Mouse (Mus musculus): ENCODE measurements around the gene Csf1. TPM values are rescaled to one million over a fixed set of nuclear protein-coding genes. Genes with fewer than 3 reads are reported as not detected.

Gene Csf1
- polyA plus RNA-seq, 1 experiment from 2014 or later: 7.2 TPM

DNA sequence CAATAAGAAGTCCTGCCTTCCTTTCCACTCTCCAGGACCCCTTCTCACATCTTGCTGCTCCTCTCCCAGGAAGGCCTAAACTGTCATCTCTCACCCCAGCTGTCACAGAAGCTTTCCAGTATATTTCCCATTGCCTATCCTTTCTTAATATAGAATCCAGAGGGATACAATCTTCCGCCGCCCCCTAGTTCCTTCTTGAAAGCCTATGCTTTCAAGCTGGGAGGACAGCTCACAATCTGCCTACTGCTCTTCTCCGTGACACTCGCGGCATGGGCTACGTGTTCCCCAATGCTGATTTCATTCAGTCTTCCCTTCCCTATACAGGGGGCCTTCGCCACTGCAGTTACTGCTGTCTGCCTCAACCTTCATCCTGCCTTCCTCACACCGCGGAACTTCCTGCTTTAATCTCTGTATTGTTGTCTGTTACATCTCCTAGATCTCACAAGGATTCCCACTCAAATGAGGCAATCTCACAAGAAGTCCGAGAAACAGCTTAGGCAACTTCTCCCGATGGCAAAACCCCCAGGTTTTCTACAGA lies 30.6 kb upstream of the Csf1 start:
- Histone ChIP-seq H3K27ac (no peak overlapping the region), H3K36me3 (no peaks in the 10 kb centered on the region), H3K27me3 (ENCODE audit: insufficient read depth, poor library complexity, severe bottlenecking) (no peaks in the 10 kb centered on the region), H3K9me3 (no peaks in the 10 kb centered on the region), H3K4me1 (replicated peaks) (peaks cover 57% of the 10 kb centered on the region), H3K4me3 (no peak overlapping the region)
- 85% methylated on average over 11 of the region's 11 CpGs for WGBS
- DNase-seq (ENCODE audit: low spot score): no peak

- H3K4me3 ChIP-seq: no peak overlapping the region
- DNase-seq (ENCODE audit: low spot score): no peak
- no peaks in the 10 kb centered on the region for H3K27me3 ChIP-seq (ENCODE audit: insufficient read depth, poor library complexity, severe bottlenecking)
- no peak overlapping the region for H3K27ac ChIP-seq
- peaks cover 57% of the 10 kb centered on the region for H3K4me1 ChIP-seq (replicated peaks)
- H3K36me3 ChIP-seq: no peaks in the 10 kb centered on the region
- 91% methylated on average over 3 of the region's 3 CpGs for WGBS
- H3K9me3 ChIP-seq: no peaks in the 10 kb centered on the region
Measured at GRCm38 (mm10) chr3:107790227-107790626, 30.0 kb upstream of the Csf1 start.

DNA sequence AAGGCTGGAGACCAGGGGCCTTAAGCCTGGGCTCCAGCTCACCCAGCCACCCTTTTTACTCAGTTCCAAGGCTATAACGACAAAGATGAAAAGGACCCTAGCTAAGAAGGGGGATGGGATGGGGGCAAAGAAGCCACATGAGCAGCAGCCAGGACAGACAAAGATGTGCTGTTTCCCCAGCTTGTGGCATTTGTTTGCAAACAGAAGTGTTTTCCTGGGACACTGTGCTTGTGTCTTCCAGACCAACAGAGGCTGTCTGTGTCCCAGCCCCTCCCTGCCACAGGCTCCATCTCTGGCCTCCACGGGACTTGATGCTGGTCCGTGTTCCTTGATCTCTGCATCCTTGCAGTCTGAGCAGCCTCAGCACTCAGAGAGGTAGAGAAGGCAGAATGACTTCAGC lies 28.6 kb upstream of the Csf1 start:
- Histone ChIP-seq H3K4me1 (replicated peaks) (peaks cover 53% of the 10 kb centered on the region), H3K27me3 (ENCODE audit: insufficient read depth, poor library complexity, severe bottlenecking) (no peaks in the 10 kb centered on the region), H3K27ac (peak overlapping the region; percentile 53), H3K4me3 (no peak overlapping the region), H3K9me3 (no peaks in the 10 kb centered on the region), H3K36me3 (no peaks in the 10 kb centered on the region)
- WGBS: 64% methylated on average over 3 of the region's 3 CpGs
- no peak for DNase-seq (ENCODE audit: low spot score)

DNA sequence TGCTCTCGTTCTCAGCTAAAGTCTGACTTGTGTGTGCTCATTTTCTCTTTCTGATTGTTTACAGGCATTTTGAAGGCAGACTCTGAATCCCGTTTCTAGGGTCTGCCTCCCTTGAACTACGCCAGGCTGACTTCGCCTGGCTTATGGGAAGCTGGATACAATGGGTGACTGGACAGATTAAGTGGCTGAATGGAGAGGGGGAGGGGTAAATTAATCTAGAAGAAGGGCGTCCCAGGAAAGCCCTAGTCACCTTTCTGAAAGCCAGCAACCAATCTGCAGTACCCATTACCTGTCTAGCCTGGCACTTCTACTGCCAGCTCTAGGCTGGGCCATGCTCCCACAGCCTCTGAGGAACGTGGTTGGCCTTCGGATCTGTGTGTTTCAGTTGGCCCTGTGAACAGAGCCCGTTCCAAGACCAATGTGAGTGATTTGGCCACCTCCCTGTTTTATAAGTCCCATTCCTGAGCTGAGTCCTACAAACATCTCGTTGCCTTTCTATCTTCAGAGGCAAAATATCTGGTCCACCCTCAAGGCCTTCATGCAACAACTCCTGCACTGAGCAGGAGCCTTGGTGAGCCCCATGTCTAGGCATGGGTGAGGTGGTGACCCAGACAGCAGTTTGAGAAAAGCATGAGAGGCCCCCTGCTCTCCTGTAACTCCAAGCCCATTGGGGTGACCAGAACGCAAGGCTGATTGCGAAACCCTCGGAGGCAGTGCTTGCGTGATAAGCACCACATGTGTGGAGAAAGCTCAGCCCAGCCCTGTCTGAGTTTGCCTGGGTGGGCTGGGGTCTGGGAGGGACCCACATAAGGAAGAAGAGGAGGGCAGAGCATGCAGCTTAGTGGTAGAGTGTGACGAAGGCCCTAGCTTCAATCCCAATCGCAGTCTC lies 27.6 kb upstream of the Csf1 start:
- Histone ChIP-seq H3K36me3 (no peaks in the 10 kb centered on the region), H3K9me3 (no peaks in the 10 kb centered on the region), H3K27ac (peak overlapping the region; percentile 66), H3K4me1 (replicated peaks) (peaks cover 46% of the 10 kb centered on the region), H3K4me3 (no peak overlapping the region), H3K27me3 (ENCODE audit: insufficient read depth, poor library complexity, severe bottlenecking) (no peaks in the 10 kb centered on the region)
- DNase-seq (ENCODE audit: low spot score): no peak
- 74% methylated on average over 15 of the region's 15 CpGs for WGBS

DNA sequence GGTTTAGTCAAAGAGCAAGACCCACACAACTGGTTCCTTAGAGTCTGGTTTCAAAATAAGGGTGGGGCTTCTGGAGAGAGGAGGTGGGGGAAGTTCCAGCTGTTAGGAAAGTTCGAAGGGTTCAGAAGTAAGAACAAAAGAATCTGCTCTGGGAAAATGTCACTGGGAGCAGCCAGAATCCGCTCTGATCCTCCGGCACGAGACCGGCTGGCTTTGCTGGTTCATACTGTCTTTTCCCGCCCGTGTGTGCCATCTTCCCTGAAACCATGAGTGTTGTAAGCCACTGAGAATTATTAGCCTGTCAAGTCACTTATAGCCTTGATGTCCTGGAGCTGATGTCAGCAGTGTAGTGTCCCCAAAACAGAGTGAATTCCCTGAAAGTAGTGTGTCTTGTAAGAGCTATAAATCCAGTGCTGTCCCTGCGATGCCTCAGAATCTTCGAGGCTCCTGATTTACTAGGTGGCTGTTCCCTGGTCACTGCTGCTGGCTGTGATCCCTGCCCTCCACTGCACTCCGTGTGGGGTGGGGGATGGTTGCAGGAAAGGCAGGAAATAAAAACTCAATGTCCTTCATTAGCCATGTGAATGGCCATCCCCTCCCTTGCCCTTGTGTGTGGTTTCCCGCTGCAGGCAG lies 26.8 kb upstream of the Csf1 start:
- peak; percentile 10 for DNase-seq (ENCODE audit: low spot score)
- no peaks in the 10 kb centered on the region for H3K9me3 ChIP-seq
- WGBS: 56% methylated on average over 11 of the region's 11 CpGs
- peaks cover 43% of the 10 kb centered on the region for H3K4me1 ChIP-seq (replicated peaks)
- H3K27ac ChIP-seq: peak overlapping the region; percentile 66
- no peak overlapping the region for H3K4me3 ChIP-seq
- no peaks in the 10 kb centered on the region for H3K27me3 ChIP-seq (ENCODE audit: insufficient read depth, poor library complexity, severe bottlenecking)
- H3K36me3 ChIP-seq: no peaks in the 10 kb centered on the region

DNA sequence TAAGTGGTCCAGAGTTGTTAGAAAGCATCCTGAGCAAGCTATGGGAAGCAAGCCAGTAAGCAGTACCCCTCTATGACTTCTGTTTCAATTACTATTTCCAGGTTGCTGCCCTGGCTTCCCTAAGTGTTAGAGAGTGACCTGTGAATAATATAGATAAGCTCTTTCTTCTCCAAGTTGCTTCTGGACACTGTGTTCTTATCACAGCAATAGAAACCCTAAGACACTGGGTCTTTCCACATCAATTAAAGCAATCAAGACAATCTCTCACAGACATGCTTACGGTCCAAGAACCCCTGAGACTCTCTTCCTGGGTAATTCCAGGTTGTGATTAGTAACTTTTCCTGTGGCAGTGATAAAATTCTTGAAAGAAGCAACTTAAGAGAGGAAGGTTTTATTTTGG lies 26.1 kb upstream of the Csf1 start:
- DNase-seq (ENCODE audit: low spot score): no peak
- WGBS: 97% methylated on average over 1 of the region's 1 CpGs
- no peaks in the 10 kb centered on the region for H3K27me3 ChIP-seq (ENCODE audit: insufficient read depth, poor library complexity, severe bottlenecking)
- no peaks in the 10 kb centered on the region for H3K36me3 ChIP-seq
- H3K4me3 ChIP-seq: no peak overlapping the region
- no peaks in the 10 kb centered on the region for H3K9me3 ChIP-seq
- H3K4me1 ChIP-seq (replicated peaks): peaks cover 36% of the 10 kb centered on the region
- H3K27ac ChIP-seq: no peak overlapping the region

- Histone ChIP-seq H3K4me3 (no peak overlapping the region), H3K36me3 (no peaks in the 10 kb centered on the region), H3K27ac (no peak overlapping the region), H3K27me3 (ENCODE audit: insufficient read depth, poor library complexity, severe bottlenecking) (no peaks in the 10 kb centered on the region), H3K4me1 (replicated peaks) (peaks cover 36% of the 10 kb centered on the region), H3K9me3 (no peaks in the 10 kb centered on the region)
- WGBS: 88% methylated on average over 4 of the region's 4 CpGs
- no peak for DNase-seq (ENCODE audit: low spot score)
Measured at GRCm38 (mm10) chr3:107785546-107785945, 25.3 kb upstream of the Csf1 start.

DNA sequence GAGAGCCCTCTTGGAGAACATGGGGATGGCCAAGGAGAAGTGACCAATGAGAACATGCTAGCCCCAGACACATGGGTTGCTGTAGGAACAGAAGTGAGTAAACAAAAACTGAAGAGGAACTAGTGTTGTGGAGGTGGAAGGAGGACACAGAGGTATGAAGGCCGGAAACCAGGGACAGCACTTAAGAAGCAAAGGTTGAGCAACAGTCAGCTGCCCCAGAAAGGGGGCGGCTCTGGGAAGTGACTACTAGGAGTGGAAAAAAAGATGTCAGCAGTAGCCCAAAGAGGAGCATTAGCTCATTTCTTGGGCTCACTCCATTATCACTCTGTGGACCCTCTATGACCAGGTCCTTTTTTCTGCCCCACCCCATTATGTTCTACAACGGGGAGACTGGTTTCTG lies 23.0 kb upstream of the Csf1 start:
- Histone ChIP-seq H3K9me3 (no peaks in the 10 kb centered on the region), H3K27me3 (ENCODE audit: insufficient read depth, poor library complexity, severe bottlenecking) (no peaks in the 10 kb centered on the region), H3K27ac (no peak overlapping the region)

GRCm38 (mm10) chr3:107781304-107781703 lies 21.0 kb upstream of the Csf1 start:
- DNase-seq (ENCODE audit: low spot score): no peak
- 92% methylated on average over 5 of the region's 5 CpGs for WGBS
- Histone ChIP-seq H3K4me1 (replicated peaks) (peaks cover 10% of the 10 kb centered on the region), H3K27ac (no peak overlapping the region), H3K9me3 (no peaks in the 10 kb centered on the region), H3K27me3 (ENCODE audit: insufficient read depth, poor library complexity, severe bottlenecking) (no peaks in the 10 kb centered on the region), H3K36me3 (no peaks in the 10 kb centered on the region), H3K4me3 (no peak overlapping the region)

More for the DNA sequence above, 23.0 kb upstream of the Csf1 start:
- Histone ChIP-seq H3K36me3 (no peaks in the 10 kb centered on the region), H3K4me3 (no peak overlapping the region), H3K4me1 (replicated peaks) (peaks cover 20% of the 10 kb centered on the region)
- no peak for DNase-seq (ENCODE audit: low spot score)
- WGBS: 93% methylated on average over 3 of the region's 3 CpGs

- H3K4me1 ChIP-seq (replicated peaks): peaks cover 26% of the 10 kb centered on the region
- no peak overlapping the region for H3K27ac ChIP-seq
- no peak overlapping the region for H3K4me3 ChIP-seq
- H3K36me3 ChIP-seq: no peaks in the 10 kb centered on the region
- H3K9me3 ChIP-seq: no peaks in the 10 kb centered on the region
- DNase-seq (ENCODE audit: low spot score): no peak
- 88% methylated on average over 6 of the region's 6 CpGs for WGBS
- no peaks in the 10 kb centered on the region for H3K27me3 ChIP-seq (ENCODE audit: insufficient read depth, poor library complexity, severe bottlenecking)
Measured at GRCm38 (mm10) chr3:107778016-107778415, 17.7 kb upstream of the Csf1 start.

- WGBS: 20% methylated on average over 3 of the region's 3 CpGs
- H3K27me3 ChIP-seq (ENCODE audit: insufficient read depth, poor library complexity, severe bottlenecking): 0 out of 2 replicates have a peak, but pooled peaks cover 5% of the 10 kb centered on the region
- no peaks in the 10 kb centered on the region for H3K36me3 ChIP-seq
- no peaks in the 10 kb centered on the region for H3K9me3 ChIP-seq
- DNase-seq (ENCODE audit: low spot score): peak; percentile 6
- H3K27ac ChIP-seq: peak overlapping the region; percentile 71; the same call in 1 of the 2 replicates
- peaks cover 23% of the 10 kb centered on the region for H3K4me1 ChIP-seq (replicated peaks)
- H3K4me3 ChIP-seq: no peak overlapping the region
Measured at GRCm38 (mm10) chr3:107776295-107776694, 16.0 kb upstream of the Csf1 start.

DNA sequence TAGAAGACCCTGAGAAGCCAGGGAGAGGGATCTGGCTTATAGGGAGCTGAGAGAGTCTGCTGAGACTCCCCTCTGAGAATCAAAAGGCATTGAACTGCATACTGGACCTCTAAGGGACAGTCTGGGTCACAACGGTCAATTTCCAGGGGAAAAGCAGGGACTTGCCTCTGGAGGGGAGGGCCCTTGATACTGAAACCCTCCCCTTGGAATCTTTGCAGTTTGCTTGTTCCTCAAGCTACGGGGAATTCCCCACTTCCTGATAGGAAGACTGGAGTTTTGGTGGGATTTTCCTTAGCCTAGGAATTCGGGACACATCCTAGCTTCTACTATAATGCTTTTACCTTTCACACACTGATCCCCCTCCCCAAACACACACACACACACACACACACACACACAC lies 15.5 kb upstream of the Csf1 start:
- Histone ChIP-seq H3K36me3 (no peaks in the 10 kb centered on the region), H3K4me3 (no peak overlapping the region), H3K27me3 (ENCODE audit: insufficient read depth, poor library complexity, severe bottlenecking) (0 out of 2 replicates have a peak, but pooled peaks cover 5% of the 10 kb centered on the region), H3K27ac (peak overlapping the region; percentile 71), H3K4me1 (replicated peaks) (peaks cover 23% of the 10 kb centered on the region), H3K9me3 (no peaks in the 10 kb centered on the region)
- 37% methylated on average over 3 of the region's 3 CpGs for WGBS
- no peak for DNase-seq (ENCODE audit: low spot score)

GRCm38 (mm10) chr3:107775056-107775455 lies 14.8 kb upstream of the Csf1 start:
- no peaks in the 10 kb centered on the region for H3K9me3 ChIP-seq
- 0 out of 2 replicates have a peak, but pooled peaks cover 5% of the 10 kb centered on the region for H3K27me3 ChIP-seq (ENCODE audit: insufficient read depth, poor library complexity, severe bottlenecking)

More at GRCm38 (mm10) chr3:107775056-107775455, 14.8 kb upstream of the Csf1 start:
- Histone ChIP-seq H3K4me3 (no peak overlapping the region), H3K36me3 (no peaks in the 10 kb centered on the region), H3K4me1 (replicated peaks) (peaks cover 23% of the 10 kb centered on the region), H3K27ac (peak overlapping the region; percentile 8; the same call in 1 of the 2 replicates)
- DNase-seq (ENCODE audit: low spot score): no peak
- 38% methylated on average over 5 of the region's 5 CpGs for WGBS

Measured in hindbrain, embryonic 10.5 days (tissue).